Comparison of ENCODE assay signal across 16 mouse cellular contexts in the genomic region with DNA sequence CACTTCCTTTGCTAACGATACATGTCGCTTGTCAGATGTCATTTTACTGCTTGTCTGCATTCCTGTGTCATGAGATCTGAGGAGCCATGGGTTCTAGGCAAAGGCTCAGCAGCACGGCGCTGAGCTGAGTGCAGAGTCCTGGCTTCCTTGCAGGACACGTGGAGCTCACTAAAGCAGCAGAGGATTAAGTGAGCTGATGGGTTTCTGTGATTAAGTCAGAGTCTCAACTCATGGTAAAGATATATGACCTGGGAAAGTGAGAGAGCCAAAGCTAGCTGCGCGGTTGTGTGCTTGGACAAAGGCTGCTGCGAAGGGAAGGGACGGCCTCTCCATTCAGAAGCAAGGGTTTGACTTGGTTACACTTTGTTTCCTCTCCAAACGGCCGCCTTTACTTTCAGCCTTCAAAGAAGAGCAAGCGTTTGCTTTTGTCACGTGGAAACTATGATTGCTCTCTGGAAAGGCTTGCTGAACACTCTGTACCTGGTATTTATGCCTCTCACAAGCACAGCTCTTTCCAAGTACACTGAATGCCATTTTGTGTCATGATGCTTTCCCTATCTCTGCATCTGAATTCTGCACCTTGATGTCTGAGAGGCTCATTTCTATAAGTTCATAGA.
DNase-seq lines count a peak whose midpoint lies in the region; ATAC-seq and TF ChIP-seq lines count a peak whose summit lies in the region.
"Had no signal": no experiment of that assay in that cellular context is flagged by ENCODE, and none has a peak within 500 bp of the region (broad histone marks: within the 10 kb centered on the region; RNA-seq: fewer than 3 reads in every experiment).

No protein-coding gene starts in this region.

- H3K4me3 ChIP-seq in heart, embryonic 10.5 days, result no peak overlapping the region
- H3K4me3 ChIP-seq in heart, adult 2 months, result no peak overlapping the region
- no peak overlapping the region for H3K4me3 ChIP-seq in neural tube, embryonic 11.5 days (ENCODE audit: low read depth, low read length)
- no peak overlapping the region for H3K4me3 ChIP-seq in forebrain, embryonic 11.5 days (ENCODE audit: low read depth, low read length)
- H3K4me3 ChIP-seq in forebrain, embryonic 12.5 days (replicated peaks), result no peak overlapping the region
- H3K4me3 ChIP-seq: liver, embryonic 15.5 days; myocyte had no signal

- no peaks in the 10 kb centered on the region for H3K9me3 ChIP-seq in heart, embryonic 10.5 days
- no peaks in the 10 kb centered on the region for H3K9me3 ChIP-seq in neural tube, embryonic 11.5 days (ENCODE audit: control insufficient read depth, low read length)
- no peaks in the 10 kb centered on the region for H3K9me3 ChIP-seq in forebrain, embryonic 11.5 days (ENCODE audit: control insufficient read depth, low read length)
- no peaks in the 10 kb centered on the region for H3K9me3 ChIP-seq in forebrain, embryonic 12.5 days
- H3K9me3 ChIP-seq: liver, embryonic 15.5 days had no signal

- H3K79me2 ChIP-seq in heart, adult 2 months (replicated peaks; ENCODE audit: control insufficient read depth, insufficient read depth, low read length), result no peaks in the 10 kb centered on the region

- H3K9ac ChIP-seq in heart, adult 2 months (ENCODE audit: low read depth, low read length), result no peak overlapping the region
- H3K9ac ChIP-seq in neural tube, embryonic 11.5 days (ENCODE audit: low read length), result no peak overlapping the region
- H3K9ac ChIP-seq in forebrain, embryonic 11.5 days (ENCODE audit: low read length), result no peak overlapping the region
- no peak overlapping the region for H3K9ac ChIP-seq in forebrain, embryonic 12.5 days
- H3K9ac ChIP-seq: liver, embryonic 15.5 days had no signal

- peak; percentile 60; the same call in 1 of the 2 replicates for ATAC-seq in neural tube, embryonic 11.5 days (ENCODE audit: insufficient read depth, low FRiP score, low TSS enrichment)
- ATAC-seq in forebrain, embryonic 11.5 days (replicated peaks; ENCODE audit: low FRiP score), result no peak; the same call in 1 of the 2 replicates
- ATAC-seq in forebrain, embryonic 12.5 days (ENCODE audit: low FRiP score), result no peak
- ATAC-seq: Patski had no signal

- TF ChIP-seq CTCF in heart, adult 2 months (IDR thresholded peaks at IDR 0.05), result no peak

- TF ChIP-seq POLR2A in heart, adult 2 months (IDR thresholded peaks at IDR 0.05; ENCODE audit: insufficient read depth, low read depth, low read length), result no peak

- no peak for DNase-seq in heart, embryonic 10.5 days (ENCODE audit: low spot score)
- no peak for DNase-seq in heart, adult 2 months
- DNase-seq in neural tube, embryonic 11.5 days (ENCODE audit: low spot score), result no peak
- DNase-seq in neural tube, embryonic 10.5 days (ENCODE audit: extremely low spot score, low spot score), result no peak
- DNase-seq in lung, postnatal 36 days, result peak; percentile 61
- DNase-seq in forebrain, embryonic 11.5 days (ENCODE audit: low spot score), result no peak
- no peak for DNase-seq in ovary, postnatal 36 days (ENCODE audit: low spot score)
- DNase-seq: cerebellum, adult 18-20 months; kidney, adult 11 months; kidney, postnatal 36 days; spleen, adult 18-20 months; thymus, adult 2 months had no signal

- H3K4me2 ChIP-seq in neural tube, embryonic 11.5 days (ENCODE audit: low read depth), result no peak overlapping the region
- H3K4me2 ChIP-seq in forebrain, embryonic 11.5 days (ENCODE audit: low read depth, low read length, severe bottlenecking), result no peak overlapping the region
- no peak overlapping the region for H3K4me2 ChIP-seq in forebrain, embryonic 12.5 days
- H3K4me2 ChIP-seq: liver, embryonic 15.5 days had no signal

- H3K27ac ChIP-seq in heart, embryonic 10.5 days, result 0 out of 2 replicates have a peak overlapping the region, but pooled peaks have one; percentile 16
- H3K27ac ChIP-seq in heart, adult 2 months, result no peak overlapping the region
- no peak overlapping the region for H3K27ac ChIP-seq in neural tube, embryonic 11.5 days (ENCODE audit: low read depth, low read length)
- no peak overlapping the region for H3K27ac ChIP-seq in forebrain, embryonic 11.5 days (ENCODE audit: low read depth, low read length)
- H3K27ac ChIP-seq in forebrain, embryonic 12.5 days, result no peak overlapping the region
- H3K27ac ChIP-seq: liver, embryonic 15.5 days had no signal

- TF ChIP-seq EP300 in heart, adult 2 months (IDR thresholded peaks at IDR 0.05; ENCODE audit: insufficient read depth, low read depth, low read length), result no peak

- WGBS in heart, embryonic 10.5 days, result 57% methylated on average over 13 of the region's 13 CpGs
- WGBS in heart, adult 2 months, result 50% methylated on average over 13 of the region's 13 CpGs
- 44% methylated on average over 13 of the region's 13 CpGs for WGBS in neural tube, embryonic 11.5 days
- WGBS in forebrain, embryonic 11.5 days, result 69% methylated on average over 13 of the region's 13 CpGs
- WGBS in forebrain, embryonic 12.5 days, result 63% methylated on average over 13 of the region's 13 CpGs

- peaks cover 5% of the 10 kb centered on the region; the same call in 1 of the 2 replicates for H3K4me1 ChIP-seq in heart, embryonic 10.5 days
- H3K4me1 ChIP-seq in heart, adult 2 months (ENCODE audit: control insufficient read depth, insufficient read depth, low read length), result no peaks in the 10 kb centered on the region
- no peaks in the 10 kb centered on the region for H3K4me1 ChIP-seq in neural tube, embryonic 11.5 days (ENCODE audit: control insufficient read depth, insufficient read depth, low read length)
- no peaks in the 10 kb centered on the region for H3K4me1 ChIP-seq in forebrain, embryonic 11.5 days (replicated peaks; ENCODE audit: control insufficient read depth, insufficient read depth, low read length)
- H3K4me1 ChIP-seq in forebrain, embryonic 12.5 days, result no peaks in the 10 kb centered on the region
- H3K4me1 ChIP-seq: liver, embryonic 15.5 days had no signal

- no peaks in the 10 kb centered on the region for H3K36me3 ChIP-seq in heart, embryonic 10.5 days
- no peaks in the 10 kb centered on the region for H3K36me3 ChIP-seq in heart, adult 2 months (ENCODE audit: control insufficient read depth, insufficient read depth, low read length)
- no peaks in the 10 kb centered on the region for H3K36me3 ChIP-seq in neural tube, embryonic 11.5 days (ENCODE audit: control insufficient read depth, insufficient read depth, low read length)
- H3K36me3 ChIP-seq in forebrain, embryonic 11.5 days (ENCODE audit: control insufficient read depth, insufficient read depth, low read length), result no peaks in the 10 kb centered on the region
- no peaks in the 10 kb centered on the region for H3K36me3 ChIP-seq in forebrain, embryonic 12.5 days (replicated peaks)
- H3K36me3 ChIP-seq: liver, embryonic 15.5 days had no signal

- intact Hi-C loops in heart, adult 2 months (cut with DNase I), result no loop called here

- H3K27me3 ChIP-seq in heart, embryonic 10.5 days (ENCODE audit: insufficient read depth, poor library complexity, severe bottlenecking), result no peaks in the 10 kb centered on the region
- no peaks in the 10 kb centered on the region for H3K27me3 ChIP-seq in heart, adult 2 months (ENCODE audit: control insufficient read depth, insufficient read depth, low read length)
- H3K27me3 ChIP-seq in neural tube, embryonic 11.5 days (ENCODE audit: control insufficient read depth, insufficient read depth, low read length), result no peaks in the 10 kb centered on the region
- H3K27me3 ChIP-seq in forebrain, embryonic 11.5 days (ENCODE audit: control insufficient read depth, insufficient read depth, low read length), result no peaks in the 10 kb centered on the region
- no peaks in the 10 kb centered on the region for H3K27me3 ChIP-seq in forebrain, embryonic 12.5 days
- H3K27me3 ChIP-seq: liver, embryonic 15.5 days; Patski had no signal
